Mouse (Mus musculus) lung, embryonic 16.5 days (tissue): Measurements from ENCODE around the gene Cbln3. TPM values are rescaled to one million over a fixed set of nuclear protein-coding genes. Genes with fewer than 3 reads are reported as not detected.

ENCODE experiments used
- ATAC-seq: fragments of 200-750 bp; cut with Nextera tagmentation; 2 replicates; pipeline ENCODE4 v1.8.0; 2017; ENCODE audit warnings: low read depth, mild to moderate bottlenecking, moderate library complexity
- H3K27ac ChIP-seq: fragments of 300-500 bp; sonication (generic); 2 replicates; pipeline ENCODE4 v1.5.1; 2014; ENCODE audit warnings: mild to moderate bottlenecking, control low read depth, low read length
- H3K27me3 ChIP-seq: fragments of 300-500 bp; sonication (generic); 2 replicates; pipeline ENCODE4 v1.6.1; 2014; ENCODE audit warnings: low read depth, low read length, mixed read lengths; ENCODE audit not compliant: control insufficient read depth, insufficient read depth
- H3K36me3 ChIP-seq: fragments of 300-500 bp; sonication (generic); 2 replicates; pipeline ENCODE4 v1.6.1; 2014; ENCODE audit warnings: low read length; ENCODE audit not compliant: control insufficient read depth, insufficient read depth
- H3K4me1 ChIP-seq: fragments of 300-500 bp; sonication (generic); replicated peaks from 2 replicates; pipeline ENCODE4 v1.6.1; 2014; ENCODE audit warnings: low read length, mixed read lengths; ENCODE audit not compliant: control insufficient read depth, insufficient read depth
- H3K4me2 ChIP-seq: fragments of 300-500 bp; sonication (generic); 2 replicates; pipeline ENCODE4 v1.6.1; 2014; ENCODE audit warnings: low read depth, low read length, control low read depth
- H3K4me3 ChIP-seq: fragments of 300-500 bp; sonication (generic); 2 replicates; pipeline ENCODE4 v1.5.1; 2014; ENCODE audit warnings: mild to moderate bottlenecking, low read length, control low read depth
- H3K9ac ChIP-seq: fragments of 300-500 bp; sonication (generic); 2 replicates; pipeline ENCODE4 v1.6.1; 2014; ENCODE audit warnings: low read length, control low read depth
- H3K9me3 ChIP-seq: fragments of 300-500 bp; sonication (generic); 2 replicates; pipeline ENCODE4 v1.6.1; 2016; ENCODE audit warnings: low read length; ENCODE audit not compliant: control insufficient read depth
- WGBS: fragments of 180-500 bp; shearing (Covaris S2); extraction: QIAGEN DNeasy Blood & Tissue Kit; methylation state at CpG from one replicate; pipeline ENCODE4 v1.1.7; 2014; 5-methylcytosine and 5-hydroxymethylcytosine counted together
- polyA plus RNA-seq: library from polyadenylated mRNA; unstranded; fragments of >200 nt; fragmentation: Nextera tagmentation; extraction: Ambion mirVana; gene quantifications from 2 replicates; pipeline ENCODE4 v1.2.1, GENCODE M21; 2015

Cbln3 gene
- polyA plus RNA-seq, 1 experiment from 2014 or later, result 1.2 TPM

GRCm38 (mm10) chr14:55857588-55857987 is 26.6 kb downstream of the Cbln3 start:
- Histone ChIP-seq H3K27me3 (no peaks in the 10 kb centered on the region), H3K27ac (peak overlapping the region; percentile 0), H3K4me2 (peak overlapping the region; percentile 36), H3K9ac (peak overlapping the region; percentile 29; the same call in 1 of the 2 replicates), H3K36me3 (no peaks in the 10 kb centered on the region; the same call in 1 of the 2 replicates), H3K4me3 (0 out of 2 replicates have a peak overlapping the region, but pooled peaks have one; percentile 0), H3K9me3 (no peaks in the 10 kb centered on the region), H3K4me1 (peaks cover 53% of the 10 kb centered on the region)
- WGBS, result 34% methylated on average over 4 of the region's 4 CpGs
- ATAC-seq, result no peak

GRCm38 (mm10) chr14:55855101-55855561 is 29.1 kb downstream of the Cbln3 start:
- Histone ChIP-seq H3K27ac (peak overlapping the region; percentile 99), H3K4me2 (peak overlapping the region; percentile 76), H3K27me3 (no peaks in the 10 kb centered on the region), H3K4me3 (peak overlapping the region; percentile 69), H3K4me1 (peaks cover 50% of the 10 kb centered on the region), H3K36me3 (no peaks in the 10 kb centered on the region; the same call in 1 of the 2 replicates), H3K9ac (peak overlapping the region; percentile 80), H3K9me3 (no peaks in the 10 kb centered on the region)
- peak; percentile 10 for ATAC-seq
- WGBS, result 5% methylated on average over 4 of the region's 4 CpGs

GRCm38 (mm10) chr14:55854406-55855100 is 29.6 kb downstream of the Cbln3 start:
- peak overlapping the region; percentile 99 for H3K27ac ChIP-seq
- WGBS, result 0% methylated on average over 9 of the region's 9 CpGs
- H3K4me3 ChIP-seq, result peak overlapping the region; percentile 69
- H3K27me3 ChIP-seq, result no peaks in the 10 kb centered on the region
- peaks cover 50% of the 10 kb centered on the region for H3K4me1 ChIP-seq
- H3K9me3 ChIP-seq, result no peaks in the 10 kb centered on the region
- H3K36me3 ChIP-seq, result no peaks in the 10 kb centered on the region; the same call in 1 of the 2 replicates
- H3K4me2 ChIP-seq, result peak overlapping the region; percentile 76
- ATAC-seq, result peak; percentile 29
- H3K9ac ChIP-seq, result peak overlapping the region; percentile 80

GRCm38 (mm10) chr14:55853621-55854285 is 30.4 kb downstream of the Cbln3 start, which contains the start of gene Nynrin:
Gene Nynrin (plus strand): TSS chr14:55854010.
- Histone ChIP-seq H3K9ac (peak within 1 kb of the TSS; percentile 80), H3K27me3 (no peaks in the 10 kb centered on the region), H3K4me3 (peak within 1 kb of the TSS; percentile 69), H3K4me1 (peaks cover 48% of the 10 kb centered on the region), H3K4me2 (peak within 1 kb of the TSS; percentile 76), H3K27ac (peak within 1 kb of the TSS; percentile 99), H3K36me3 (no peaks in the 10 kb centered on the region; the same call in 1 of the 2 replicates), H3K9me3 (no peaks in the 10 kb centered on the region)
- WGBS, result 0% methylated on average over 28 of the region's 33 CpGs
- peak; percentile 91 for ATAC-seq

GRCm38 (mm10) chr14:55852646-55853551 is 31.3 kb downstream of the Cbln3 start:
- Histone ChIP-seq H3K27ac (peak overlapping the region; percentile 99), H3K4me2 (peak overlapping the region; percentile 76), H3K4me1 (peaks cover 45% of the 10 kb centered on the region), H3K4me3 (peak overlapping the region; percentile 69), H3K9ac (peak overlapping the region; percentile 80), H3K27me3 (no peaks in the 10 kb centered on the region), H3K9me3 (no peaks in the 10 kb centered on the region), H3K36me3 (no peaks in the 10 kb centered on the region; the same call in 1 of the 2 replicates)
- WGBS, result 3% methylated on average over 11 of the region's 11 CpGs
- ATAC-seq, result peak; percentile 82

- H3K36me3 ChIP-seq, result no peaks in the 10 kb centered on the region
- no peaks in the 10 kb centered on the region for H3K9me3 ChIP-seq
- no peak overlapping the region for H3K27ac ChIP-seq
- ATAC-seq, result no peak
- H3K4me1 ChIP-seq, result peaks cover 26% of the 10 kb centered on the region
- 52% methylated on average over 6 of the region's 6 CpGs for WGBS
- no peak overlapping the region for H3K9ac ChIP-seq
- H3K27me3 ChIP-seq, result no peaks in the 10 kb centered on the region
- no peak overlapping the region for H3K4me2 ChIP-seq
- H3K4me3 ChIP-seq, result no peak overlapping the region
These were observed 33.3 kb downstream of the Cbln3 start for GRCm38 (mm10) chr14:55850885-55851284.

- no peaks in the 10 kb centered on the region for H3K9me3 ChIP-seq
- H3K27ac ChIP-seq, result no peak overlapping the region
- H3K27me3 ChIP-seq, result no peaks in the 10 kb centered on the region
- no peak overlapping the region for H3K9ac ChIP-seq
- no peak for ATAC-seq
- no peaks in the 10 kb centered on the region for H3K36me3 ChIP-seq
- H3K4me2 ChIP-seq, result no peak overlapping the region
- no peak overlapping the region for H3K4me3 ChIP-seq
- 62% methylated on average over 9 of the region's 9 CpGs for WGBS
- no peaks in the 10 kb centered on the region for H3K4me1 ChIP-seq
These were observed 38.5 kb downstream of the Cbln3 start for GRCm38 (mm10) chr14:55845506-55846294.

GRCm38 (mm10) chr14:55842794-55843193 is 41.4 kb downstream of the Cbln3 start:
- Histone ChIP-seq H3K4me1 (no peaks in the 10 kb centered on the region), H3K9ac (no peak overlapping the region), H3K9me3 (no peaks in the 10 kb centered on the region), H3K4me2 (no peak overlapping the region), H3K4me3 (no peak overlapping the region), H3K36me3 (no peaks in the 10 kb centered on the region), H3K27me3 (no peaks in the 10 kb centered on the region), H3K27ac (no peak overlapping the region)
- no peak for ATAC-seq
- WGBS, result 71% methylated on average over 4 of the region's 4 CpGs
